Mouse (Mus musculus): Measurements from ENCODE around the gene Szrd1. TPM values are rescaled to one million over a fixed set of nuclear protein-coding genes. Genes with fewer than 3 reads are reported as not detected.
A peak's percentile ranks its signal among the peaks of the same experiment; 100 is the strongest.

The Szrd1 gene
- polyA plus RNA-seq, 1 experiment from 2014 or later = 29.5 TPM

DNA sequence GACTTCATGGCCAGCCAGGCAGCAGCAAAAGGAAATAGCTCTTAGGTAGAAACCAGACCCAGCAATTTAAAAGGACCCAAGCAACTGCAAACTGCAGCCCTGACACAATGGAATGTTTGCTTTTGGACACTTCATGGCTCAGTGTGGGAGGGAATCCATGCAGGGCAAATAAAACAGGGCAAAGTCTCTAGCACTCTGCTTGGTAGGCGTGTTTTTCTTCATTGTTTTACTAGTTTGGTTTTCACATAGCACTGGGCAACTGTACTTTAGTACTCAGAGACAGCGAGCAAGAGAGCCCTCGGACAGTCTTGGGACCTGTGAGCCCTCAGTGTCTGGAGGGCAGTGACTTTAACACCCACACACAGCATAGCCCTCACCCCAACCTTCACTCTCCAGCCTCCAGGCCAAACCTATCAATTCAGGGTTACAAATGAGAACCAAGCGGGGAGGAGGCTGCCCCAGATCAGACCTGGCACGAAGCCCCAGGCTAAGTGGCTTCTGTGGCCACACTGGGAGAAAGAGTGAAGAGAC lies 8.0 kb downstream of the Szrd1 start:
- H3K36me3 ChIP-seq (ENCODE audit: control insufficient read depth, insufficient read depth) = no peaks in the 10 kb centered on the region
- no peak overlapping the region for H3K4me3 ChIP-seq (ENCODE audit: low read length)
- 41% methylated on average over 5 of the region's 5 CpGs for WGBS
- peak overlapping the region; percentile 8; the same call in 1 of the 2 replicates for H3K4me2 ChIP-seq (ENCODE audit: low read depth, low read length)
- no peaks in the 10 kb centered on the region for H3K9me3 ChIP-seq (replicated peaks; ENCODE audit: control insufficient read depth, low read length)
- ATAC-seq (replicated peaks; ENCODE audit: extremely low read depth, insufficient read depth, low FRiP score) = no peak
- no peak overlapping the region; the same call in 1 of the 2 replicates for H3K9ac ChIP-seq (ENCODE audit: low read length)
- H3K27me3 ChIP-seq (ENCODE audit: control insufficient read depth, insufficient read depth, low read length) = no peaks in the 10 kb centered on the region
- H3K27ac ChIP-seq (ENCODE audit: low read length) = peak overlapping the region; percentile 21
- H3K4me1 ChIP-seq (ENCODE audit: control insufficient read depth, insufficient read depth, low read length) = peaks cover 57% of the 10 kb centered on the region

DNA sequence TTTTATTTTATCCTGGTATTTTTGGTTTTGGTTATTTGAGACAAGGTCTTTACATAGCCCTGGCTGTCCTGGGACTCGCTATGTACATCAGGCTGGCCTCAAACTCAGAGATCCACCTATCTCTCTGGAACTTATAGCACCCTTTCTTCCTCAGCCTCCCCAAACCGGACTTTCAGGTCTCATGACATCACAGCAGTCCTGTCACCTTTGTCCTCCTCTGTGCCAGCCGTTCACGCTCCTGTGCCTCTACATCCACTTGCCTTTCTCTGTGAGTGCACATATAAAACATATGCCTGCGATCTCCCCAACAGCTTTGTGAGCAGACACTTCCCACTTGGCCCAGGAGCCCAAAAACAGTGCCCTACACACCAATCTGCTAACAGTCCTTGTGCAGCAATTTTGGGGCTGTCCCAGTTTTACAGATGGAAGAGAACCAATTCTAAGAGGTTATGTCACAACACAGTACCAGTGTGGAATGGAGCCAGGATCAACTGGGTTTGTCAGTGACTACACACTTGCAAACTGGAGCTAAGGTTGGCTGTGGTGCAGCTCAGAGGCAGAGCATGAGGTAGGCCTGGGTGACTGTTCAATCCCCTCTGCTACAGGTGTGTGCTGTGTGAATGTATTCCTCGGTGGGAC lies 8.8 kb downstream of the Szrd1 start:
- 71% methylated on average over 6 of the region's 6 CpGs for WGBS
- no peaks in the 10 kb centered on the region for H3K36me3 ChIP-seq (ENCODE audit: control insufficient read depth, insufficient read depth)
- no peaks in the 10 kb centered on the region for H3K9me3 ChIP-seq (replicated peaks; ENCODE audit: control insufficient read depth, low read length)
- H3K9ac ChIP-seq (ENCODE audit: low read length) = no peak overlapping the region
- peak overlapping the region; percentile 6 for H3K27ac ChIP-seq (ENCODE audit: low read length)
- H3K4me1 ChIP-seq (ENCODE audit: control insufficient read depth, insufficient read depth, low read length) = peaks cover 49% of the 10 kb centered on the region
- H3K4me3 ChIP-seq (ENCODE audit: low read length) = no peak overlapping the region
- no peak for ATAC-seq (replicated peaks; ENCODE audit: extremely low read depth, insufficient read depth, low FRiP score)
- no peaks in the 10 kb centered on the region for H3K27me3 ChIP-seq (ENCODE audit: control insufficient read depth, insufficient read depth, low read length)
- H3K4me2 ChIP-seq (ENCODE audit: low read depth, low read length) = no peak overlapping the region

DNA sequence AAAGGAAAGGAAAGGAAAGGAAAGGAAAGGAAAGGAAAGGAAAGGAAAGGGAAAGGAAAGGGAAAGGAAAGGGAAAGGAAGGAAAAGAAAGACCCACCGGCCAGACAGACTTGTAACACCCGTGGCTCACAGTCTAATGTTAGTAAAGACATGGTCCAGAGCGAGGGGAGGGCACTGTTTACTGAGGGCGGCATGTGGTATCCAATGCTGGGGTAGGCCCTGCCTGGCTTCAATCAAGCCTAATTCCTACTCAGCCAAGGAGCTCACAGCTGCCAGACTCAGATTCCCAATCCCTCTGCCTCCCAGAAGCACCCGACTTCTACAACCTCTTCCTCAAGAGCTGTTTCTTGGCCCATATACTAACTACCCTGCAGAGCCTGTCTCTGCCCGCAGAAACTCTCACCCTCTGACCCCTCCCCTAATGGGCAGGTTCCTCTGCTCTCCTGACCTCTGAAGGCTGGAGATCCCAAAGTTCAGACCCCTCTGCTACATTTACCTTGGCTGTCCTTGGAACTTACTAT lies 10.3 kb downstream of the Szrd1 start:
- Histone ChIP-seq H3K4me3 (ENCODE audit: low read length) (no peak overlapping the region), H3K9me3 (replicated peaks; ENCODE audit: control insufficient read depth, low read length) (no peaks in the 10 kb centered on the region), H3K27me3 (ENCODE audit: control insufficient read depth, insufficient read depth, low read length) (no peaks in the 10 kb centered on the region), H3K9ac (ENCODE audit: low read length) (no peak overlapping the region), H3K4me2 (ENCODE audit: low read depth, low read length) (no peak overlapping the region), H3K36me3 (ENCODE audit: control insufficient read depth, insufficient read depth) (no peaks in the 10 kb centered on the region), H3K27ac (ENCODE audit: low read length) (no peak overlapping the region), H3K4me1 (ENCODE audit: control insufficient read depth, insufficient read depth, low read length) (peaks cover 35% of the 10 kb centered on the region)
- ATAC-seq (replicated peaks; ENCODE audit: extremely low read depth, insufficient read depth, low FRiP score) = no peak
- WGBS = 66% methylated on average over 6 of the region's 6 CpGs

- no peak overlapping the region for H3K9ac ChIP-seq (ENCODE audit: low read length)
- no peaks in the 10 kb centered on the region for H3K9me3 ChIP-seq (replicated peaks; ENCODE audit: control insufficient read depth, low read length)
- no peak for ATAC-seq (replicated peaks; ENCODE audit: extremely low read depth, insufficient read depth, low FRiP score)
- peaks cover 28% of the 10 kb centered on the region for H3K4me1 ChIP-seq (ENCODE audit: control insufficient read depth, insufficient read depth, low read length)
- no peak overlapping the region for H3K4me3 ChIP-seq (ENCODE audit: low read length)
- 27% methylated on average over 1 of the region's 1 CpGs for WGBS
- no peak overlapping the region for H3K4me2 ChIP-seq (ENCODE audit: low read depth, low read length)
- no peak overlapping the region for H3K27ac ChIP-seq (ENCODE audit: low read length)
- H3K27me3 ChIP-seq (ENCODE audit: control insufficient read depth, insufficient read depth, low read length) = no peaks in the 10 kb centered on the region
- peaks cover 4% of the 10 kb centered on the region for H3K36me3 ChIP-seq (ENCODE audit: control insufficient read depth, insufficient read depth)
These were observed 16.5 kb downstream of the Szrd1 start for GRCm38 (mm10) chr4:141123065-141123464.

DNA sequence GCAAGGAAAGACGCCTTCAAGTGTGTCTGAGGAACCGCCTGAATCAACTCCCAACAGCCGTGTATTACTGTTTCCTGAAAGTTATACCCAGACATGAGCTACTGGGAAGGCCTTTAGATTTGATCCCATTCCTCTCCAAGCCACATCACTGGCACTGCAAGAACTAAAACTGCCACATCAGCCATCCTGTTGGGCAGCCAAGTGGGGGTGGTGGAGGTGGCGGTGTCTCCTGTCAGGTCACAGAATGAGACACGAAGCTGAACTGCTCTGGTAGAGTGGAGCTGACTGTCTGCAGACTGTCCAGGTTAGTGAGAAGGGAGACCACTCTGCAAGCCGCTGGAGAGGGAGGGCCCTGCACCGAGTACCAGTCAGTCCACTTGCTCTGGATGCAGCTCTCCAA lies 16.9 kb downstream of the Szrd1 start:
- Histone ChIP-seq H3K36me3 (ENCODE audit: control insufficient read depth, insufficient read depth) (peaks cover 4% of the 10 kb centered on the region), H3K9ac (ENCODE audit: low read length) (no peak overlapping the region), H3K4me2 (ENCODE audit: low read depth, low read length) (no peak overlapping the region), H3K9me3 (replicated peaks; ENCODE audit: control insufficient read depth, low read length) (no peaks in the 10 kb centered on the region), H3K4me1 (ENCODE audit: control insufficient read depth, insufficient read depth, low read length) (peaks cover 28% of the 10 kb centered on the region), H3K4me3 (ENCODE audit: low read length) (no peak overlapping the region), H3K27ac (ENCODE audit: low read length) (no peak overlapping the region), H3K27me3 (ENCODE audit: control insufficient read depth, insufficient read depth, low read length) (no peaks in the 10 kb centered on the region)
- 64% methylated on average over 7 of the region's 7 CpGs for WGBS
- no peak; the same call in 1 of the 2 replicates for ATAC-seq (replicated peaks; ENCODE audit: extremely low read depth, insufficient read depth, low FRiP score)

DNA sequence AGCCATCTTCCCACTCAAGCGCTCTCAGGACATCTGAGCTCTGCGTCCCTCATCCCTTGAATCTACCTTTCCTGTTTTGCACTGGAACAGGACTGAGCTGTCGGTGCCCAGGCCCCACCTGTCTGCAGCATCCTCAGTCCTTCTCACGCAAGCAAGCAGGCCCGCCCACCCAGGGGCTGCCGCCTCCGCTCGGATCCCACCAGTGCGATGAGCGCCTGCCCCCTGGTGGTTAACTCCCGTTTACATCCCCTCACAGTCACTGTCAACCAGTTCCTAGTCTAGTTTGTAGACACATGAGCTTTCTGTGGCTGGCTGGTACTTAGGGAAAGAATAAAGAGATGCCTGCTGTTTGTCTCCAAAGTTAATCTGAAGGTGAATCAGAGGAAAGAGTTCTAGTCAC lies 18.9 kb downstream of the Szrd1 start:
- no peak overlapping the region for H3K9ac ChIP-seq (ENCODE audit: low read length)
- no peak overlapping the region for H3K4me2 ChIP-seq (ENCODE audit: low read depth, low read length)
- peaks cover 16% of the 10 kb centered on the region for H3K36me3 ChIP-seq (ENCODE audit: control insufficient read depth, insufficient read depth)
- H3K9me3 ChIP-seq (replicated peaks; ENCODE audit: control insufficient read depth, low read length) = no peaks in the 10 kb centered on the region
- no peak overlapping the region for H3K27ac ChIP-seq (ENCODE audit: low read length)
- H3K4me3 ChIP-seq (ENCODE audit: low read length) = no peak overlapping the region
- peaks cover 28% of the 10 kb centered on the region for H3K4me1 ChIP-seq (ENCODE audit: control insufficient read depth, insufficient read depth, low read length)
- 0 out of 2 replicates have a peak, but pooled peaks have one; percentile 33 for ATAC-seq (replicated peaks; ENCODE audit: extremely low read depth, insufficient read depth, low FRiP score)
- H3K27me3 ChIP-seq (ENCODE audit: control insufficient read depth, insufficient read depth, low read length) = no peaks in the 10 kb centered on the region
- WGBS = 25% methylated on average over 11 of the region's 11 CpGs

- Histone ChIP-seq H3K4me3 (ENCODE audit: low read length) (no peak overlapping the region), H3K36me3 (ENCODE audit: control insufficient read depth, insufficient read depth) (peaks cover 32% of the 10 kb centered on the region), H3K4me2 (ENCODE audit: low read depth, low read length) (no peak overlapping the region), H3K9me3 (replicated peaks; ENCODE audit: control insufficient read depth, low read length) (no peaks in the 10 kb centered on the region), H3K27ac (ENCODE audit: low read length) (no peak overlapping the region), H3K9ac (ENCODE audit: low read length) (0 out of 2 replicates have a peak overlapping the region, but pooled peaks have one; percentile 9), H3K4me1 (ENCODE audit: control insufficient read depth, insufficient read depth, low read length) (peaks cover 27% of the 10 kb centered on the region), H3K27me3 (ENCODE audit: control insufficient read depth, insufficient read depth, low read length) (no peaks in the 10 kb centered on the region)
- 58% methylated on average over 4 of the region's 4 CpGs for WGBS
- ATAC-seq (replicated peaks; ENCODE audit: extremely low read depth, insufficient read depth, low FRiP score) = no peak
These were observed 20.9 kb downstream of the Szrd1 start for GRCm38 (mm10) chr4:141118691-141119090.

DNA sequence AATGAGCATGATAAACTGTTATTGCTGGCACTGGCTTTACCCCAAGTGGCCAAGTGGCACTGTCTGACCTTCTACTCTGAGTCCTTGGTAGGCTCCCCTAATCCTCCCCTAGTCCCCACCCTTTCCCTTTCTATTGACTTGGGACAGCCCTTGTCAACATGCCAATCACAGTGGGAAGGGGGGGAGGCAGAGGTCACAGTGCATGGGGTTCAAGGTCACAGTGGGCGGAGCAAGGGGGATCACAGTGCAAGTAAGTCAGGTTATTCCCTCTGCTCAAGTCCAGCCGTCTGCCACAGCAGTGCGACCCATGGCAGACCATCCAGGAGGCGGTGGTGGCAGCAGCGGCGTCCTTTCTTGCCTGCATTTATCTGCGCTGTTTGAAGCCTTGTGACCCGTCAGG lies 24.2 kb downstream of the Szrd1 start:
- Histone ChIP-seq H3K9me3 (replicated peaks; ENCODE audit: control insufficient read depth, low read length) (no peaks in the 10 kb centered on the region), H3K27ac (ENCODE audit: low read length) (no peak overlapping the region), H3K4me3 (ENCODE audit: low read length) (no peak overlapping the region), H3K9ac (ENCODE audit: low read length) (no peak overlapping the region), H3K4me2 (ENCODE audit: low read depth, low read length) (no peak overlapping the region), H3K27me3 (ENCODE audit: control insufficient read depth, insufficient read depth, low read length) (no peaks in the 10 kb centered on the region), H3K36me3 (ENCODE audit: control insufficient read depth, insufficient read depth) (peaks cover 40% of the 10 kb centered on the region), H3K4me1 (ENCODE audit: control insufficient read depth, insufficient read depth, low read length) (peaks cover 12% of the 10 kb centered on the region)
- no peak for ATAC-seq (replicated peaks; ENCODE audit: extremely low read depth, insufficient read depth, low FRiP score)
- 74% methylated on average over 8 of the region's 8 CpGs for WGBS

- Histone ChIP-seq H3K4me3 (ENCODE audit: low read length) (no peak overlapping the region), H3K4me1 (ENCODE audit: control insufficient read depth, insufficient read depth, low read length) (peaks cover 12% of the 10 kb centered on the region), H3K27me3 (ENCODE audit: control insufficient read depth, insufficient read depth, low read length) (no peaks in the 10 kb centered on the region), H3K9me3 (replicated peaks; ENCODE audit: control insufficient read depth, low read length) (no peaks in the 10 kb centered on the region), H3K27ac (ENCODE audit: low read length) (0 out of 2 replicates have a peak overlapping the region, but pooled peaks have one; percentile 4), H3K9ac (ENCODE audit: low read length) (no peak overlapping the region), H3K36me3 (ENCODE audit: control insufficient read depth, insufficient read depth) (peaks cover 40% of the 10 kb centered on the region), H3K4me2 (ENCODE audit: low read depth, low read length) (no peak overlapping the region)
- ATAC-seq (replicated peaks; ENCODE audit: extremely low read depth, insufficient read depth, low FRiP score) = no peak
- 72% methylated on average over 6 of the region's 6 CpGs for WGBS
These were observed 25.0 kb downstream of the Szrd1 start for GRCm38 (mm10) chr4:141114521-141114981.
